Mouse (Mus musculus): ENCODE results near the gene Adgrd1. TPM values are rescaled to one million over a fixed set of nuclear protein-coding genes. Genes with fewer than 3 reads are reported as not detected.

Adgrd1 gene
- total and polyA plus RNA-seq, 3 experiments = 0.16 TPM; not detected in 2

- no peaks in the 10 kb centered on the region for H3K27me3 ChIP-seq (ENCODE audit: insufficient read depth, low read length)
- H3K4me1 ChIP-seq (ENCODE audit: insufficient read depth, low read depth, low read length) = 0 out of 2 replicates have a peak, but pooled peaks cover 2% of the 10 kb centered on the region
- ATAC-seq (ENCODE audit: extremely low read depth, insufficient number of reproducible peaks, low FRiP score, poor library complexity, severe bottlenecking) = no peak
- no peaks in the 10 kb centered on the region for H3K36me3 ChIP-seq (replicated peaks)
- no peak overlapping the region for H3K4me3 ChIP-seq (ENCODE audit: low read depth, low read length)
- TF ChIP-seq TAL1 (conservative IDR thresholded peaks at IDR 0.05; ENCODE audit: low read depth, low read length) (no peak), CTCF (IDR thresholded peaks at IDR 0.05; ENCODE audit: low read depth, low read length) (no peak), POLR2AphosphoS5 (IDR thresholded peaks at IDR 0.05; ENCODE audit: insufficient replicate concordance, low read depth, low read length) (no peak), GATA2 (IDR thresholded peaks at IDR 0.05; ENCODE audit: borderline replicate concordance, low read depth, low read length) (no peak), GATA1 (IDR thresholded peaks at IDR 0.05; ENCODE audit: borderline replicate concordance, low read length) (no peak)
- peaks cover 34% of the 10 kb centered on the region for H3K9me3 ChIP-seq (replicated peaks)
- DNase-seq (ENCODE audit: low spot score) = no peak
Observed at GRCm38 (mm10) chr5:129066541-129067230, 29.9 kb upstream of the Adgrd1 start.

GRCm38 (mm10) chr5:129067231-129067834, 29.2 kb upstream of the Adgrd1 start:
- H3K9me3 ChIP-seq (replicated peaks) = peaks cover 37% of the 10 kb centered on the region
- DNase-seq (ENCODE audit: low spot score) (no peak), ATAC-seq (ENCODE audit: extremely low read depth, insufficient number of reproducible peaks, low FRiP score, poor library complexity, severe bottlenecking) (no peak)
- TF ChIP-seq POLR2AphosphoS5 (IDR thresholded peaks at IDR 0.05; ENCODE audit: insufficient replicate concordance, low read depth, low read length) (no peak), GATA2 (IDR thresholded peaks at IDR 0.05; ENCODE audit: borderline replicate concordance, low read depth, low read length) (no peak), CTCF (IDR thresholded peaks at IDR 0.05; ENCODE audit: low read depth, low read length) (no peak), GATA1 (IDR thresholded peaks at IDR 0.05; ENCODE audit: borderline replicate concordance, low read length) (no peak), TAL1 (conservative IDR thresholded peaks at IDR 0.05; ENCODE audit: low read depth, low read length) (no peak)
- H3K36me3 ChIP-seq (replicated peaks) = no peaks in the 10 kb centered on the region
- H3K27me3 ChIP-seq (ENCODE audit: insufficient read depth, low read length) = no peaks in the 10 kb centered on the region
- H3K4me1 ChIP-seq (ENCODE audit: insufficient read depth, low read depth, low read length) = 0 out of 2 replicates have a peak, but pooled peaks cover 2% of the 10 kb centered on the region
- no peak overlapping the region for H3K4me3 ChIP-seq (ENCODE audit: low read depth, low read length)

GRCm38 (mm10) chr5:129071761-129072280, 24.7 kb upstream of the Adgrd1 start:
- no peaks in the 10 kb centered on the region for H3K27me3 ChIP-seq (ENCODE audit: insufficient read depth, low read length)
- H3K9me3 ChIP-seq (replicated peaks) = peaks cover 40% of the 10 kb centered on the region
- H3K4me3 ChIP-seq (ENCODE audit: low read depth, low read length) = no peak overlapping the region
- H3K36me3 ChIP-seq (replicated peaks) = no peaks in the 10 kb centered on the region
- TF ChIP-seq GATA2 (IDR thresholded peaks at IDR 0.05; ENCODE audit: borderline replicate concordance, low read depth, low read length) (no peak), POLR2AphosphoS5 (IDR thresholded peaks at IDR 0.05; ENCODE audit: insufficient replicate concordance, low read depth, low read length) (no peak), GATA1 (IDR thresholded peaks at IDR 0.05; ENCODE audit: borderline replicate concordance, low read length) (no peak), CTCF (IDR thresholded peaks at IDR 0.05; ENCODE audit: low read depth, low read length) (no peak), TAL1 (conservative IDR thresholded peaks at IDR 0.05; ENCODE audit: low read depth, low read length) (no peak)
- ATAC-seq (ENCODE audit: extremely low read depth, insufficient number of reproducible peaks, low FRiP score, poor library complexity, severe bottlenecking) = no peak
- no peaks in the 10 kb centered on the region for H3K4me1 ChIP-seq (ENCODE audit: insufficient read depth, low read depth, low read length)
- DNase-seq (ENCODE audit: low spot score) = no peak

- H3K9me3 ChIP-seq (replicated peaks) = peaks cover 38% of the 10 kb centered on the region
- H3K4me3 ChIP-seq (ENCODE audit: low read depth, low read length) = no peak overlapping the region
- TF ChIP-seq GATA1 (IDR thresholded peaks at IDR 0.05; ENCODE audit: borderline replicate concordance, low read length) (no peak), CTCF (IDR thresholded peaks at IDR 0.05; ENCODE audit: low read depth, low read length) (no peak), TAL1 (conservative IDR thresholded peaks at IDR 0.05; ENCODE audit: low read depth, low read length) (no peak), GATA2 (IDR thresholded peaks at IDR 0.05; ENCODE audit: borderline replicate concordance, low read depth, low read length) (no peak), POLR2AphosphoS5 (IDR thresholded peaks at IDR 0.05; ENCODE audit: insufficient replicate concordance, low read depth, low read length) (no peak)
- no peaks in the 10 kb centered on the region for H3K4me1 ChIP-seq (ENCODE audit: insufficient read depth, low read depth, low read length)
- no peaks in the 10 kb centered on the region for H3K27me3 ChIP-seq (ENCODE audit: insufficient read depth, low read length)
- no peaks in the 10 kb centered on the region for H3K36me3 ChIP-seq (replicated peaks)
- no peak for ATAC-seq (ENCODE audit: extremely low read depth, insufficient number of reproducible peaks, low FRiP score, poor library complexity, severe bottlenecking)
- no peak for DNase-seq (ENCODE audit: low spot score)
Observed at GRCm38 (mm10) chr5:129073404-129073803, 23.1 kb upstream of the Adgrd1 start.

- Histone ChIP-seq H3K9me3 (replicated peaks) (peaks cover 38% of the 10 kb centered on the region), H3K4me1 (ENCODE audit: insufficient read depth, low read depth, low read length) (no peaks in the 10 kb centered on the region), H3K4me3 (ENCODE audit: low read depth, low read length) (no peak overlapping the region), H3K27me3 (ENCODE audit: insufficient read depth, low read length) (no peaks in the 10 kb centered on the region), H3K36me3 (replicated peaks) (no peaks in the 10 kb centered on the region)
- no peak for DNase-seq (ENCODE audit: low spot score)
- no peak for ATAC-seq (ENCODE audit: extremely low read depth, insufficient number of reproducible peaks, low FRiP score, poor library complexity, severe bottlenecking)
- TF ChIP-seq GATA1 (IDR thresholded peaks at IDR 0.05; ENCODE audit: borderline replicate concordance, low read length) (no peak), CTCF (IDR thresholded peaks at IDR 0.05; ENCODE audit: low read depth, low read length) (no peak), GATA2 (IDR thresholded peaks at IDR 0.05; ENCODE audit: borderline replicate concordance, low read depth, low read length) (no peak), TAL1 (conservative IDR thresholded peaks at IDR 0.05; ENCODE audit: low read depth, low read length) (no peak), POLR2AphosphoS5 (IDR thresholded peaks at IDR 0.05; ENCODE audit: insufficient replicate concordance, low read depth, low read length) (no peak)
Observed at GRCm38 (mm10) chr5:129076098-129076497, 20.5 kb upstream of the Adgrd1 start.

GRCm38 (mm10) chr5:129077240-129077639, 19.3 kb upstream of the Adgrd1 start:
- no peaks in the 10 kb centered on the region for H3K27me3 ChIP-seq (ENCODE audit: insufficient read depth, low read length)
- H3K4me1 ChIP-seq (ENCODE audit: insufficient read depth, low read depth, low read length) = no peaks in the 10 kb centered on the region
- H3K36me3 ChIP-seq (replicated peaks) = no peaks in the 10 kb centered on the region
- no peak for ATAC-seq (ENCODE audit: extremely low read depth, insufficient number of reproducible peaks, low FRiP score, poor library complexity, severe bottlenecking)
- DNase-seq (ENCODE audit: low spot score) = no peak
- TF ChIP-seq CTCF (IDR thresholded peaks at IDR 0.05; ENCODE audit: low read depth, low read length) (no peak), POLR2AphosphoS5 (IDR thresholded peaks at IDR 0.05; ENCODE audit: insufficient replicate concordance, low read depth, low read length) (no peak), GATA1 (IDR thresholded peaks at IDR 0.05; ENCODE audit: borderline replicate concordance, low read length) (no peak), GATA2 (IDR thresholded peaks at IDR 0.05; ENCODE audit: borderline replicate concordance, low read depth, low read length) (no peak), TAL1 (conservative IDR thresholded peaks at IDR 0.05; ENCODE audit: low read depth, low read length) (no peak)
- H3K4me3 ChIP-seq (ENCODE audit: low read depth, low read length) = no peak overlapping the region
- peaks cover 38% of the 10 kb centered on the region for H3K9me3 ChIP-seq (replicated peaks)

All from G1E (cell line).